Mouse (Mus musculus) hindbrain, embryonic 15.5 days (tissue): ENCODE measurements around the gene Hdlbp. TPM values are rescaled to one million over a fixed set of nuclear protein-coding genes. Genes with fewer than 3 reads are reported as not detected.
A peak's percentile ranks its signal among the peaks of the same experiment; 100 is the strongest.
"Not testable (repeated sequence)": the region's sequence is repeated elsewhere in the genome, so short reads cannot be mapped to it uniquely, and the experiment has no call there.

Source experiments
- ATAC-seq: fragments of 200-750 bp; cut with Nextera tagmentation; 2 replicates; pipeline ENCODE4 v1.8.0; 2017; ENCODE audit warnings: low read depth, moderate number of reproducible peaks, moderate TSS enrichment; ENCODE audit not compliant: low FRiP score
- H3K27ac ChIP-seq: fragments of 300-500 bp; sonication (generic); replicated peaks from 2 replicates; pipeline ENCODE4 v1.5.1; 2015; ENCODE audit warnings: mild to moderate bottlenecking, inconsistent platforms
- H3K27me3 ChIP-seq: fragments of 300-500 bp; sonication (generic); 2 replicates; pipeline ENCODE4 v1.6.1; 2015; ENCODE audit warnings: control low read depth, inconsistent platforms
- H3K36me3 ChIP-seq: fragments of 300-500 bp; sonication (generic); 2 replicates; pipeline ENCODE4 v1.6.1; 2015; ENCODE audit warnings: control low read depth, inconsistent platforms
- H3K4me1 ChIP-seq: fragments of 300-500 bp; sonication (generic); replicated peaks from 2 replicates; pipeline ENCODE4 v1.6.1; 2015; ENCODE audit warnings: control low read depth, inconsistent platforms
- H3K4me2 ChIP-seq: fragments of 300-500 bp; sonication (generic); 2 replicates; pipeline ENCODE4 v1.6.1; 2015; ENCODE audit warnings: moderate library complexity, mild to moderate bottlenecking, inconsistent platforms
- H3K4me3 ChIP-seq: fragments of 300-500 bp; sonication (generic); 2 replicates; pipeline ENCODE4 v1.5.1; 2015; ENCODE audit warnings: mild to moderate bottlenecking, inconsistent platforms
- H3K9ac ChIP-seq: fragments of 300-500 bp; sonication (generic); 2 replicates; pipeline ENCODE4 v1.6.1; 2015; ENCODE audit warnings: inconsistent platforms
- H3K9me3 ChIP-seq: fragments of 300-500 bp; sonication (generic); 2 replicates; pipeline ENCODE4 v1.6.1; 2016; ENCODE audit warnings: control low read depth, inconsistent platforms
- WGBS: fragments of 180-500 bp; shearing (Covaris S2); methylation state at CpG from one replicate; pipeline ENCODE4 v1.1.7; 2015; 5-methylcytosine and 5-hydroxymethylcytosine counted together
- polyA plus RNA-seq: library from polyadenylated mRNA; unstranded; fragments of >200 nt; fragmentation: Nextera tagmentation; extraction: Ambion mirVana; gene quantifications from 2 replicates; pipeline ENCODE4 v1.2.1, GENCODE M21; 2015

The Hdlbp gene
- polyA plus RNA-seq, 1 experiment from 2014 or later = 66.9 TPM

DNA sequence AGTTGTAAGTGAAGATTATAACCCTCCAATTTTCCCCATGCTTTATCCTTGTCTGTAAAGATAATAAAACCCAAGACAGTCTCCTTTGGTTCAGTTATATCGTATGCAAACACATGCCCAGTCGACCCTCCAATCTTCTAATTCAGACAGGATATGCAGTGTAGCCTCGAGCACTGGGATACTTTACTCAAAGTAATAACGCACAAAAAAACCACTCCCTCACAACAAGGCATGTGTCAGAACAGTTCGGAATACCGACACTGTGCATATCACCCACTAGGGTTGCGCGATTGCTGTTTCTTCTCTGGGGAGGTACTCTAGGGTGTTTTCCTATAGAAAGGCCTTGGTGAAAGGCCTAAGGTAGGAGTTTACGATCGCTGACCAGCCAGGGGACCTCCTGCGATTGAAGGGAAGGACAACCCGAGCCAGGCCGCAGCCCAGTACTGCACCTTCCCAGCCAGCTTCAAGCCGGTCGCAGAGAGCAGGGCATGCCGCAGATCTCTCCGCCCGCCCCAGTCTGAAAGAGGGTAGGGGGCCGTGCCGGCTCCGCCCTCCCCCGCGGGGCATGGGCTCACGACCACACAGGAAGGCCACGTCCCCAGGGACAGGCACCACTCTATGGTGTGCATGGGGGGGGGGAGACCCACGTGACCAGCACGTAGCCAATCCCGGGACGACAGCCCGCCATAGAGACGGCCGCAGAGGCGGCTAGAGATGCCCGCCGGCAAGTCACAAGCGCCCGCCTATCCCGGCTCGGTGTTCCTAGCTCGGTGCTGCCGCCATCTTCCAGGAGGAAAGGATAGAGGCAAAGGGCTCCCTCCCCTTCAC is 643 bp downstream of the Hdlbp start:
- peaks cover 30% of the 10 kb centered on the region for H3K4me1 ChIP-seq
- under 1% methylated on average over 41 of the region's 41 CpGs for whole genome bisulfite sequencing
- peak overlapping the region; percentile 66 for H3K4me2 ChIP-seq
- H3K9me3 ChIP-seq = no peaks in the 10 kb centered on the region
- H3K4me3 ChIP-seq = peak overlapping the region; percentile 92
- H3K27me3 ChIP-seq = no peaks in the 10 kb centered on the region
- H3K27ac ChIP-seq = peak overlapping the region; percentile 94
- H3K9ac ChIP-seq = peak overlapping the region; percentile 80
- peak; percentile 97 for ATAC-seq
- H3K36me3 ChIP-seq = no peaks in the 10 kb centered on the region

DNA sequence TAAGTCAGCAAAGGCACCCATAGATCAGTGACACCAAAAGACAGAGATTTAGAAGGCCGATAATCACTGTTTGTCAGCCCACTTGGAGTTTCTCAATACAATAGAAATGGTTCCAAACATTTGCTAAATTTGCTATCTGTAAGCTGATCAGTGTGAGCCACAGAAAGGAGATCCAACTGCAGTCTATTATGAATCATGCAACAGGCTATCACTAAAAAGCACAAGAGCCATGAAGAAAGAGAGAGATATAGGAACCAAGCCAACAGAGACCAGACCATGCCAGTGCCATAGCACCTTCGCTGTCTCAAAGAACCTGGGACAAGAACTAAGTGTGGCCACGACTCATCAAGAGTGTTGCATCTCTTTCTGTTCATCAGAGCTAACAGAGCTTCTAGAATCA is 2.9 kb downstream of the Hdlbp start:
- peaks cover 23% of the 10 kb centered on the region for H3K4me1 ChIP-seq
- H3K4me2 ChIP-seq = no peak overlapping the region
- no peaks in the 10 kb centered on the region for H3K36me3 ChIP-seq
- WGBS = 96% methylated on average over 3 of the region's 3 CpGs
- no peak for ATAC-seq
- H3K9me3 ChIP-seq = no peaks in the 10 kb centered on the region
- no peak overlapping the region for H3K4me3 ChIP-seq
- no peak overlapping the region for H3K27ac ChIP-seq
- H3K27me3 ChIP-seq = no peaks in the 10 kb centered on the region
- no peak overlapping the region for H3K9ac ChIP-seq

DNA sequence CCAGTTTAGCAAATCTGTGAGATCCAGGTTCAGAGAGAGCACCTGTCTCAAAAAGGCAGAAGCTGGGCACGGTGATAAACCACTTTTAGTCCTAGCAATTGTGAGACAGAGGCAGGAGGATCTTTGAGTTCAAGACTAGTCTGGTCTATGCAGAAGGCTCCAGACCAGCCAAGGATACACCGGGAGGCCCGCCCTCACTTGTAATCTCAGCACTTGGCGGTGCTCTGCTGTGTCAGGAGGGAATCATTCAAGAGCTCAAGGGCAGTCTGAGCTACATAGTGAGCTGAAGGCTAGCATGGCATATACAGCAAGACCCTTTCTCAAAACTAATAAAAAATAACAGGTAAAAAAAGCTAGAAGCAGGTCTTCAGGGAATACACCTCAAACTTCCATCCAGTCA is 10.0 kb downstream of the Hdlbp start:
- 94% methylated on average over 4 of the region's 4 CpGs for WGBS
- Histone ChIP-seq H3K9me3 (no peaks in the 10 kb centered on the region), H3K36me3 (no peaks in the 10 kb centered on the region), H3K27ac (no peak overlapping the region), H3K9ac (no peak overlapping the region), H3K4me3 (no peak overlapping the region), H3K4me1 (no peaks in the 10 kb centered on the region), H3K27me3 (no peaks in the 10 kb centered on the region), H3K4me2 (no peak overlapping the region)
- ATAC-seq = no peak

DNA sequence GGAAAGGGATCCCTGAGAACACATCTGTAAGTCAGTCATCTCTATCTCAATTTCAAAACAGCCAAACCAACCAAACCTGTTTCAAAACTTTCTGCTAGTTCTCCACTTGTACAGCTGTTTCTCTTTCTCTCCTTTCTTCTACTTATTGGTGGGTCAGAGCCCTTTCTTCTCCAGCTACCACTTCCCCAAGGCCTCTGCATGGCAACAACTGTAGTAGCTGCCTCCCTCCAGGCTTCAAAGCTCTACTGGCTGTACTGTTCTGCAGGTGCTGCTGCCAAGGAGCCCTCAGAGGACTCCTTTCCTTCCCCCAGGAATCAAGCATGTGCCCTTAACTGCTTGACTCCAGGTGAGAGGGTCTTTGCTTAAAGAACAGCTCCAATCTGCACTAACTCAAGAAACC is 12.9 kb downstream of the Hdlbp start:
- Histone ChIP-seq H3K4me2 (no peak overlapping the region), H3K4me3 (no peak overlapping the region), H3K9me3 (no peaks in the 10 kb centered on the region), H3K27ac (no peak overlapping the region), H3K9ac (no peak overlapping the region), H3K4me1 (no peaks in the 10 kb centered on the region), H3K36me3 (no peaks in the 10 kb centered on the region), H3K27me3 (no peaks in the 10 kb centered on the region)
- no peak for ATAC-seq

DNA sequence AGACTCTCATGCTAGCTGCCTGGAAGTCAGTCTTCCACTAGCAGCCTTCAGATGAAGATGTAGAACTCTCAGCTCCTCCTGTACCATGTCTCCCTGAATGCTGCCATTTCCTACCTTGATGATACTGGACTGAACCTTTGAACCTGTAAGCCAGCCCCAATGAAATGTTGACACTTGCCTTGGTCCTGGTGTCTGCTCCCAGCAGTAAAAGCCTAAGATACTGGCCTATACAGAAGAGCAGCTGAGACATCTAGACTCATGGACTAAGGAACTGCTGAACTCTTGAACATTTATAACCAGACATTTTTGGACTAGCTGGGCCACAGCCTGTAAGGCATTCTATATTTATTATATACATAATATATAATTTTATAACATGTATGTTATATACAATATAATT is 13.5 kb downstream of the Hdlbp start:
- Histone ChIP-seq H3K9me3 (no peaks in the 10 kb centered on the region), H3K4me2 (no peak overlapping the region), H3K4me3 (no peak overlapping the region), H3K4me1 (no peaks in the 10 kb centered on the region), H3K36me3 (no peaks in the 10 kb centered on the region), H3K27ac (no peak overlapping the region), H3K9ac (no peak overlapping the region), H3K27me3 (no peaks in the 10 kb centered on the region)
- ATAC-seq = no peak

DNA sequence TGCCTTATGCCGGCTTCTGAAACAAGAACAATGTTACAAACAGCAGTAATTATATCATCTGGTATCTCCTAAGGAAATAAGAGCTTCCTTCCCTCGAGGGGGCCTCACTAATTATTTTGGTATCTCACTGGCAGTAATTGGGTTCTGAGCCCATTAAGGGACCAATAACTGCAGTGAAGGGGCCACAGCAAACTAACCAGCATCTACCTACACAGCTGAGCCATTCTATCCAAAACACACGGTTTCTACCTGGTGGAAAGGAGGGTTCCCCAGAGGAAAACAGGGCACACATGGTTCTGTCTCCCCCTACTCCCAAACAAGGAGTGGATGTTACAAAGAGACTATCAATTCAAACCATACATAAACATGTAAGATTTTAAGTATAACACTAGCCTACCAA is 19.5 kb downstream of the Hdlbp start:
- no peaks in the 10 kb centered on the region for H3K36me3 ChIP-seq
- H3K4me2 ChIP-seq = no peak overlapping the region
- 0 out of 2 replicates have a peak, but pooled peaks cover 3% of the 10 kb centered on the region for H3K4me1 ChIP-seq
- no peak for ATAC-seq
- H3K4me3 ChIP-seq = no peak overlapping the region
- H3K9ac ChIP-seq = no peak overlapping the region
- H3K9me3 ChIP-seq = no peaks in the 10 kb centered on the region
- WGBS = 57% methylated on average over 3 of the region's 3 CpGs
- H3K27ac ChIP-seq = no peak overlapping the region
- no peaks in the 10 kb centered on the region for H3K27me3 ChIP-seq

DNA sequence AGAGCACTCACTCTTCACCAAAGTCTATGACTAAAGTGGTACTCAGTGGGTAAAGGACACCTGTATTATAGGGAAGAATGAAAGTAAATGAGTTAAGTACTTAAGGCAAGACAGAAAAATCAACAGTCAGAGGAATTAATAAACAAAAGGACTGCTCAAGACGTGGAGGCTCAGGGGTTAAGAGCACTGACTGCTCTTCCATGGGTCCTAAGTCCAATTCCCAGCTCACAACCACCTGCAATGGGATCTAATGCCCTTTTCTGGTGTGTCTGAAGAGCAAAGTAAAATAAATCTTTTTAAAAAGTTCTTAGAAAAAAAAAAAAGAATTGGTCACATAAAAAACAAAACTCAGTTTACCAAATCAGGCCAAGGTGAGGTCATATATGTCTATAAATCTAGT is 20.3 kb downstream of the Hdlbp start:
- no peak overlapping the region for H3K4me3 ChIP-seq
- no peak overlapping the region for H3K4me2 ChIP-seq
- WGBS = 56% methylated on average over 1 of the region's 1 CpGs
- H3K9ac ChIP-seq = no peak overlapping the region
- no peak overlapping the region for H3K27ac ChIP-seq
- H3K9me3 ChIP-seq = no peaks in the 10 kb centered on the region
- no peaks in the 10 kb centered on the region for H3K36me3 ChIP-seq
- 0 out of 2 replicates have a peak, but pooled peaks cover 3% of the 10 kb centered on the region for H3K4me1 ChIP-seq
- ATAC-seq = no peak
- H3K27me3 ChIP-seq = no peaks in the 10 kb centered on the region

DNA sequence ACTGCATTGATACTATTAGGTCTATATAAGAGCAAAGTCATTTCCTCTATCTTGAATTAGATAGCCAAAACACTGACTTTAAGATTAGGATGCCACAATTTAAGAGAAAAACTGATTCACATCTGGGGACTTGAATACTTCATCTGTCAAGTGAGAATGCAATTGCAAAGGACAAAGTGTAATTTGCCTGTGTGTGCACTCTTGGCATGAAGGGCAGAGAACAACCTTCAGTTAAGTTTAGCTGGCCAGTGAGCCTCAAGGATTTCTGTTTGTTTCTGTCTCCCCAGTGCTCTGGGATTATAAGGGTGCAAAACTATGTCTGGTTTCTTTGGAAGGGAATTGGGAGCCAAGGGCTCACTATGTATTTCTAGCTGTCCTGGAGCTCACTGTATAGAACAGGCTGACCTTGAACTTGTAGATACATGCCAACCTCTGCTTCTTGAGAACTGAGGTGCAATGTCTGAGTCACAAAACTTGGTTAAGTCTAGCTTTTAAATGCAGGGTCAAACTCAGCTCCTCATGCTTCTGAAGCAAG is 24.8 kb downstream of the Hdlbp start:
- Histone ChIP-seq H3K27me3 (no peaks in the 10 kb centered on the region), H3K9ac (no peak overlapping the region), H3K4me3 (no peak overlapping the region), H3K4me2 (no peak overlapping the region), H3K36me3 (no peaks in the 10 kb centered on the region), H3K9me3 (no peaks in the 10 kb centered on the region), H3K27ac (no peak overlapping the region), H3K4me1 (no peaks in the 10 kb centered on the region)
- no peak for ATAC-seq

DNA sequence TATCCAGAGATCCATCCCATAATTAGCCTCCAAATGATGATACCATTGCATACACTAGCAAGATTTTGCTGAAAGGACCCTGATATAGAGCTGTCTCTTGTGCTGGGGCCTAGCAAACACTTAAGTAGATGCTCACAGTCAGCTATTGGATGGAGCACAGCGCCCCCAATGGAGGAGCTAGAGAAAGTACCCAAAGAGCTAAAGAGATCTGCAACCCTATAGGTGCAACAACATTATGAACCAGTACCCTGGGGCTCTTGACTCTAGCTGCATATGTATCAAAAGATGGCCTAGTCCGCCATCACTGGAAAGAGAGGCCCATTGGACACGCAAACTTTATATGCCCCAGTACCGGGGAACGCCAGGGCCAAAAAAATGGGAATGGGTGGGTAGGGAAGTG is 28.5 kb downstream of the Hdlbp start:
- H3K9ac ChIP-seq, H3K27me3 ChIP-seq, H3K4me3 ChIP-seq, H3K27ac ChIP-seq, H3K4me2 ChIP-seq, H3K9me3 ChIP-seq, H3K36me3 ChIP-seq, ATAC-seq: not testable (repeated sequence)
- WGBS = 80% methylated on average over 5 of the region's 5 CpGs
- peaks cover 11% of the 10 kb centered on the region for H3K4me1 ChIP-seq

DNA sequence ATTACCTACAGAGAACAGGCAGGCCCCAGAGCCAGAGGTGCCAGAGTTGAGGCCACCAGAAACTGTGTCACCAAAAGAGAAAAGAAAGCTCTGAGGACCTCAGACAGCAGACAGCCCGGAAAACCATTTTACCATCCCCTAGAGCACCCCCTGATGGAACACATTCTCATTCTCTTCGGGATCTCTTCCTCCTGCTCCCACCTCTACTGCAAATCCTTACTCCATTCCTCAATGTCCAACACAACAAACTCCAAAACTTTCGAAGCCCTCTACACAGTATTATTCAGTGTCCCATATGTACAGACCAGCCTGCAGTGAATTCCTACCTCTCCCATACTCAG is 32.8 kb downstream of the Hdlbp start:
- Histone ChIP-seq H3K36me3 (no peaks in the 10 kb centered on the region), H3K4me2 (peak overlapping the region; percentile 90), H3K9me3 (no peaks in the 10 kb centered on the region), H3K27me3 (no peaks in the 10 kb centered on the region), H3K4me1 (peaks cover 24% of the 10 kb centered on the region), H3K27ac (peak overlapping the region; percentile 76), H3K4me3 (peak overlapping the region; percentile 70), H3K9ac (peak overlapping the region; percentile 61)
- WGBS = 18% methylated on average over 3 of the region's 3 CpGs
- ATAC-seq = no peak

DNA sequence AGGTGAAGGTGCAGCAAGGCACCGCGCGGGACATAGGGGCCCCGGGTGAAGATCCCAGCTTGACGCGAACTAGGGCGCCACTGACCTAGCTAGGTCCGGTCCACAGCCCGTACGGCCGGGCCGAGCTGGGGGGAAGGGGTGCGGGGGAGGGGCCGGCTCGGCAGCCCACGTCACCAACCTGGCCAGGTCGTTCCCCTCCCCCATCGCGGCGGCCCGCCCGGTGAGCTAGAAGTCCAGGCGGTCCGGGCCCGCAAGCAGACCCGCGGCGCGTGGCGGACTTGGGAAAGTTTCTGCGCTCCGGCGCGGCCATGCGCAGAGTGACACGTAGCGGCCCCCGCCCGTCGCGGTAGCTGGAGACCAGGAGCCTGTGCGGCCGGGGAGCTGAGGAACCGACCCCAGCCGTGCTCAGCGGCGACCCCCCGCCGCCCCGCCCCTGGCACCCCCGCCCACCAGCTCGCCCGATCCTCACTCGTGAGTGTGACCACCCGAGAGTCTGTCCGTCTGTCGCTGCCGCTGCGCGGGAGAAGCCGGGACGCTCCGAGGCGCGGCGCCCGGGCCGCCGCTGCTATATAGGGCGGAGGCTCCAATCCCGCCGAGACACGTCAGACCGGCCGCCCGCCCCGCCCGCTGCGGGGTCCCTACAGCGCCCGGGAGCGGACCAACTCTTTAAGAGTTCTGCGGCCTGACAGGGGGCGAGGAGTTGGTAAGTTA is 33.3 kb downstream of the Hdlbp start:
- Histone ChIP-seq H3K4me2 (peak overlapping the region; percentile 90), H3K36me3 (peaks cover 4% of the 10 kb centered on the region; the same call in 1 of the 2 replicates), H3K4me1 (peaks cover 24% of the 10 kb centered on the region), H3K27me3 (no peaks in the 10 kb centered on the region), H3K27ac (peak overlapping the region; percentile 76), H3K9ac (peak overlapping the region; percentile 61), H3K9me3 (no peaks in the 10 kb centered on the region), H3K4me3 (peak overlapping the region; percentile 70)
- WGBS = under 1% methylated on average over 77 of the region's 84 CpGs
- peak; percentile 88 for ATAC-seq

DNA sequence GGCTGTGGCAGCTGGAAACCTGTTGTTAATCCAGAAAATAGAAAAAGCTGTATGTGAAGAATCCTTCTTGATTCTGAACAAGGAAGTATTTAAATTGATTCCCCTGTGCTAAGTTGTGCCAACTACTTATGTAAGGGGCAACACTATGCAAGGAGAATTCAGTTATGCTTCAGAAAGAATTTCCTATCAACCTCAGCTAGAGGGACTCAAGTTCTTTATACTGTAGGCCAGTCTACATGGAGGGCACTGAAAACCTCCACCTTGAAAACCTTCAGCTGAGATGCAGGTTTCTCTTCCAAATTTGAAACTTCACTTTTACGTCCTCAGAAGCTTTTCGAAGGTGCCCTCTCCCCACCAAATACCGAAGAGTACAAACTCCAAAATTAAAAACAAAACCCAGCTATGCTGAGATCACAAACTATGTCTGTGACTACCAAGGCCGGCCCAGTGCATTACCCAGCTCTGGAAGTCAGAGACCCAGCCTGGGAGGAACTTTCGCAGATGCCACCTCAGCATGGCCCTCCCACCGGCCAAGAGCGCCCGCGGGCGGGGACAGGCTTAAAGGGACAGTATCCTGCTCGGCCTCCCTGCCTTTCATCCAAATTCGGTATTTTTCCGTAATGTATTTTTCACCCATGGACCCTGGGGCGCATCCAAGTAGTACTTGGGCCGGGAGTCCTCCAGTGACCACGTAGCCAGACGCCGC is 34.1 kb downstream of the Hdlbp start:
- H3K27ac ChIP-seq = peak overlapping the region; percentile 76
- H3K4me3 ChIP-seq = peak overlapping the region; percentile 70
- peak; percentile 83 for ATAC-seq
- peaks cover 24% of the 10 kb centered on the region for H3K4me1 ChIP-seq
- peak overlapping the region; percentile 90 for H3K4me2 ChIP-seq
- peaks cover 4% of the 10 kb centered on the region; the same call in 1 of the 2 replicates for H3K36me3 ChIP-seq
- H3K9ac ChIP-seq = peak overlapping the region; percentile 61
- no peaks in the 10 kb centered on the region for H3K27me3 ChIP-seq
- WGBS = 6% methylated on average over 18 of the region's 18 CpGs
- H3K9me3 ChIP-seq = no peaks in the 10 kb centered on the region
